ENCODE assay signal across 15 mouse cellular contexts in the genomic region with DNA sequence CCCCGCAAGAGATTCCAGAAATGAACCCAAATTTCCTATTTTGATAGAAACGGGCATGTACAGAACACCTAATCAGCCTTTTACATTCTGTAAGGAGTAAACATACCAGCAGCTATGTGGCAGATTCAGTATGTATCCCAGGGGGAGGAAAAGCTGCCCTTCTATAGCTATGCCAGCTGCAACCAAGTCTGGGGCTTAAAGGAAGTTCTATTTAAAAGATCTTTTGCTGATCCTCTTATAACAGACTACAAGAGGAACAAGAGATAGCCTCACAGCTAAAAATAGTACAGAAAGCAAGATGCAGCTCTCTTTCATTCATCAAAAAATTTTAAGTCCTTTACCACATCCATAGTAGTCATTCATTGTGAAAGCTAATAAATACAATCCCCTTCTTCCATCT. TPM values are rescaled to one million over a fixed set of nuclear protein-coding genes. Genes with fewer than 3 reads are reported as not detected.
DNase-seq lines count a peak whose midpoint lies in the region; ATAC-seq and TF ChIP-seq lines count a peak whose summit lies in the region.
"Had no signal": no experiment of that assay in that cellular context is flagged by ENCODE, and none has a peak within 500 bp of the region (broad histone marks: within the 10 kb centered on the region; RNA-seq: fewer than 3 reads in every experiment).

No protein-coding gene starts in this region.

- 88% methylated on average over 2 of the region's 2 CpGs for WGBS in embryonic facial prominence, embryonic 14.5 days
- 85% methylated on average over 2 of the region's 2 CpGs for WGBS in embryonic facial prominence, embryonic 10.5 days
- WGBS in forebrain, postnatal 0 days, result 69% methylated on average over 2 of the region's 2 CpGs
- 69% methylated on average over 2 of the region's 2 CpGs for WGBS in neural tube, embryonic 15.5 days

- DNase-seq in embryonic facial prominence, embryonic 14.5 days (ENCODE audit: low spot score), result peak; percentile 29
- DNase-seq in embryonic facial prominence, embryonic 10.5 days (ENCODE audit: low spot score), result no peak
- no peak for DNase-seq in layer of hippocampus, adult 2 months (ENCODE audit: low spot score in 2 of 2)
- no peak for DNase-seq in layer of hippocampus, adult 11-12 months (ENCODE audit: low spot score)
- peak; percentile 27 for DNase-seq in forebrain, postnatal 0 days
- no peak for DNase-seq in adrenal gland, postnatal 14 days
- DNase-seq in gastrocnemius, postnatal 25 days, result no peak
- DNase-seq: kidney, adult 9 months; lung, postnatal 10 days had no signal

- no peaks in the 10 kb centered on the region for H3K27me3 ChIP-seq in embryonic facial prominence, embryonic 14.5 days (replicated peaks; ENCODE audit: control insufficient read depth, insufficient read depth, low read length)
- H3K27me3 ChIP-seq in embryonic facial prominence, embryonic 10.5 days (replicated peaks; ENCODE audit: low read depth, poor library complexity, severe bottlenecking), result no peaks in the 10 kb centered on the region
- no peaks in the 10 kb centered on the region for H3K27me3 ChIP-seq in forebrain, postnatal 0 days (ENCODE audit: insufficient read depth, low read length)
- H3K27me3 ChIP-seq in neural tube, embryonic 15.5 days (replicated peaks), result no peaks in the 10 kb centered on the region
- H3K27me3 ChIP-seq: limb, embryonic 12.5 days; Patski; stomach, embryonic 15.5 days had no signal

- ATAC-seq in embryonic facial prominence, embryonic 14.5 days (ENCODE audit: low read depth), result no peak
- ATAC-seq in forebrain, postnatal 0 days, result no peak
- ATAC-seq in neural tube, embryonic 15.5 days (ENCODE audit: low FRiP score), result peak; percentile 11; the same call in 1 of the 2 replicates
- ATAC-seq: inflammation-experienced regulatory T-cells, adult 6 months; Patski had no signal

- H3K4me2 ChIP-seq in embryonic facial prominence, embryonic 14.5 days (ENCODE audit: low read depth, low read length), result no peak overlapping the region
- 0 out of 2 replicates have a peak overlapping the region, but pooled peaks have one; percentile 17 for H3K4me2 ChIP-seq in forebrain, postnatal 0 days (ENCODE audit: low read depth)
- H3K4me2 ChIP-seq in neural tube, embryonic 15.5 days, result no peak overlapping the region
- H3K4me2 ChIP-seq: limb, embryonic 12.5 days had no signal

- H3K9ac ChIP-seq in embryonic facial prominence, embryonic 14.5 days (ENCODE audit: low read depth, low read length), result no peak overlapping the region
- no peak overlapping the region for H3K9ac ChIP-seq in forebrain, postnatal 0 days
- H3K9ac ChIP-seq in neural tube, embryonic 15.5 days (replicated peaks), result no peak overlapping the region
- H3K9ac ChIP-seq: limb, embryonic 12.5 days; liver, embryonic 14.5 days; stomach, embryonic 15.5 days had no signal

- no peak overlapping the region for H3K4me3 ChIP-seq in embryonic facial prominence, embryonic 14.5 days (ENCODE audit: low read depth, low read length)
- H3K4me3 ChIP-seq in embryonic facial prominence, embryonic 10.5 days, result no peak overlapping the region
- H3K4me3 ChIP-seq in layer of hippocampus, adult 2 months, result no peak overlapping the region
- H3K4me3 ChIP-seq in forebrain, postnatal 0 days (ENCODE audit: low read depth, low read length), result no peak overlapping the region
- H3K4me3 ChIP-seq in neural tube, embryonic 15.5 days (replicated peaks), result no peak overlapping the region
- H3K4me3 ChIP-seq: limb, embryonic 12.5 days; stomach, embryonic 15.5 days had no signal

- H3K4me1 ChIP-seq in embryonic facial prominence, embryonic 14.5 days (ENCODE audit: control insufficient read depth, insufficient read depth, low read length), result no peaks in the 10 kb centered on the region
- H3K4me1 ChIP-seq in embryonic facial prominence, embryonic 10.5 days, result peaks cover 20% of the 10 kb centered on the region
- peaks cover 12% of the 10 kb centered on the region; the same call in 1 of the 2 replicates for H3K4me1 ChIP-seq in forebrain, postnatal 0 days (ENCODE audit: insufficient read depth)
- peaks cover 20% of the 10 kb centered on the region for H3K4me1 ChIP-seq in neural tube, embryonic 15.5 days

- no peaks in the 10 kb centered on the region for H3K9me3 ChIP-seq in embryonic facial prominence, embryonic 14.5 days (ENCODE audit: control insufficient read depth, low read length)
- no peaks in the 10 kb centered on the region for H3K9me3 ChIP-seq in embryonic facial prominence, embryonic 10.5 days
- H3K9me3 ChIP-seq in forebrain, postnatal 0 days (ENCODE audit: low read length), result no peaks in the 10 kb centered on the region
- H3K9me3 ChIP-seq in neural tube, embryonic 15.5 days (replicated peaks), result no peaks in the 10 kb centered on the region
- H3K9me3 ChIP-seq: limb, embryonic 12.5 days; stomach, embryonic 15.5 days had no signal

- no peak for TF ChIP-seq CTCF in layer of hippocampus, adult 2 months (conservative IDR thresholded peaks at IDR 0.05)
- no peak for TF ChIP-seq CTCF in forebrain, postnatal 0 days (IDR thresholded peaks at IDR 0.05; ENCODE audit: low read depth)

- H3K36me3 ChIP-seq in embryonic facial prominence, embryonic 14.5 days (ENCODE audit: control insufficient read depth, insufficient read depth, low read length), result no peaks in the 10 kb centered on the region
- no peaks in the 10 kb centered on the region for H3K36me3 ChIP-seq in embryonic facial prominence, embryonic 10.5 days (replicated peaks)
- no peaks in the 10 kb centered on the region for H3K36me3 ChIP-seq in forebrain, postnatal 0 days (ENCODE audit: insufficient read depth)
- H3K36me3 ChIP-seq in neural tube, embryonic 15.5 days, result no peaks in the 10 kb centered on the region
- H3K36me3 ChIP-seq: limb, embryonic 12.5 days; stomach, embryonic 15.5 days had no signal

- no peak overlapping the region; the same call in 1 of the 2 replicates for H3K27ac ChIP-seq in embryonic facial prominence, embryonic 14.5 days (replicated peaks; ENCODE audit: low read depth, low read length)
- H3K27ac ChIP-seq in embryonic facial prominence, embryonic 10.5 days (replicated peaks), result no peak overlapping the region
- H3K27ac ChIP-seq in layer of hippocampus, adult 2 months, result peak overlapping the region; percentile 86; the same call in 1 of the 2 replicates
- H3K27ac ChIP-seq in forebrain, postnatal 0 days (ENCODE audit: low read depth, low read length), result peak overlapping the region; percentile 62
- H3K27ac ChIP-seq in neural tube, embryonic 15.5 days (replicated peaks), result 0 out of 2 replicates have a peak overlapping the region, but pooled peaks have one; percentile 43
- H3K27ac ChIP-seq: limb, embryonic 12.5 days; liver, embryonic 14.5 days; stomach, embryonic 15.5 days had no signal

RNA-seq across cellular contexts. Expression of a gene that starts 57.3 kb away (rescaled TPM):
- polyA plus RNA-seq in embryonic facial prominence, embryonic 14.5 days (2014; fragmentation: Nextera tagmentation; extraction: Ambion mirVana), result 26.2 and 27.0 TPM in 2 replicates
- 16.1 and 17.5 TPM in 2 replicates for polyA plus RNA-seq in embryonic facial prominence, embryonic 10.5 days (2016; fragmentation: Nextera tagmentation; extraction: Ambion mirVana)
- total RNA-seq in layer of hippocampus, adult 2 months (2021), result 10 to 100 TPM; 88.7 to 98.0 TPM
- 73.6 and 95.1 TPM in 2 replicates for total RNA-seq in forebrain, postnatal 0 days (2014; rRNA removed)
- polyA plus RNA-seq in forebrain, postnatal 0 days (2015; fragmentation: Nextera tagmentation; extraction: Ambion mirVana), result 25.7 and 36.2 TPM in 2 replicates
- 29.7 and 34.1 TPM in 2 replicates for polyA plus RNA-seq in neural tube, embryonic 15.5 days (2015; fragmentation: Nextera tagmentation; extraction: Ambion mirVana)
- 38.9 and 44.3 TPM in 2 replicates for total RNA-seq in adrenal gland, postnatal 14 days (2021)
- total RNA-seq in gastrocnemius, postnatal 25 days (2021), result 10 to 100 TPM; 76.6 to 83.8 TPM

Comparison
In these comparisons a context has a peak if more than half of its experiments do, and no peak if none do; other contexts are left out.
1. DNase-seq: peak in embryonic facial prominence, embryonic 14.5 days (single experiment) and forebrain, postnatal 0 days (single experiment); none in embryonic facial prominence, embryonic 10.5 days (single experiment), layer of hippocampus, adult 2 months (0 of 2), layer of hippocampus, adult 11-12 months (single experiment), adrenal gland, postnatal 14 days (single experiment) and gastrocnemius, postnatal 25 days (single experiment).
2. H3K27ac ChIP-seq: peak in layer of hippocampus, adult 2 months (single experiment), forebrain, postnatal 0 days (single experiment) and neural tube, embryonic 15.5 days (single experiment); none in embryonic facial prominence, embryonic 14.5 days (single experiment) and embryonic facial prominence, embryonic 10.5 days (single experiment).